Mouse (Mus musculus) ES-E14 (cell line): Measurements from ENCODE around the gene Ift46.

Experiments
- CHD2 ChIP-seq: IDR thresholded peaks from 2 replicates; pipeline ENCODE4 v1.6.1; 2014; ENCODE audit warnings: mild to moderate bottlenecking, low read depth, low read length, inconsistent platforms
- HCFC1 ChIP-seq: IDR thresholded peaks from 2 replicates; pipeline ENCODE4 v1.6.1; 2012; ENCODE audit warnings: low read length, inconsistent platforms, borderline replicate concordance; ENCODE audit not compliant: insufficient read depth
- MAFK ChIP-seq: IDR thresholded peaks from 2 replicates; pipeline ENCODE4 v1.6.1; 2014; ENCODE audit warnings: mild to moderate bottlenecking, low read depth, low read length, inconsistent platforms; ENCODE audit not compliant: insufficient read depth
- ZNF384 ChIP-seq: IDR thresholded peaks from 2 replicates; pipeline ENCODE4 v1.6.1; 2012; ENCODE audit warnings: low read depth, low read length, inconsistent platforms

- TF ChIP-seq ZNF384: no peak
- no peak for TF ChIP-seq HCFC1
- no peak for TF ChIP-seq CHD2
- TF ChIP-seq MAFK: no peak
These were observed 33.8 kb upstream of the Ift46 start for GRCm38 (mm10) chr9:44733671-44734523.
